Mouse (Mus musculus) spleen, adult 12 weeks (tissue): ENCODE results near the gene Dab1.

Experiments used
- DNase-seq: peaks from one replicate; pipeline ENCODE4 v3.0.0; 2022; ENCODE audit warnings: low spot score

The Dab1 gene

DNA sequence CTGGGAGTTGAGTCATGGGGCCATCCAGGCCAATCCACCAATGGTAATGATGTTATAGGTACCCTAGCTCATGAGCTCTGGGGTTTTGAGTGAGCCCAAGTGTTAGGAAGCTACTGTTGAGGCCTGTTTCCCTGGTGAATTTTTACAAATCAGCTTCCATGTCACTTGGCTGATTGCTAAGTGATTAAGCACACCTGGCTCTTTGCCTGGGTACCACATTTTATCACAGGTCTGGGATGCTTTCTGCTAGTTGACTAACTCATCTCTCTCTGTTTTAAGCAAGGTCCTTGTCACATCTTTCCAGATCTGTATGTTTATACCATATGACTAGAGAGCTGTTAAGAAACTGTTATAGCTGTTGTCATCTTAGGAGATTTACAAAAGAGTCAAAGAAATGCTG, 1051.6 kb downstream of the Dab1 start:
- no peak for DNase-seq

DNA sequence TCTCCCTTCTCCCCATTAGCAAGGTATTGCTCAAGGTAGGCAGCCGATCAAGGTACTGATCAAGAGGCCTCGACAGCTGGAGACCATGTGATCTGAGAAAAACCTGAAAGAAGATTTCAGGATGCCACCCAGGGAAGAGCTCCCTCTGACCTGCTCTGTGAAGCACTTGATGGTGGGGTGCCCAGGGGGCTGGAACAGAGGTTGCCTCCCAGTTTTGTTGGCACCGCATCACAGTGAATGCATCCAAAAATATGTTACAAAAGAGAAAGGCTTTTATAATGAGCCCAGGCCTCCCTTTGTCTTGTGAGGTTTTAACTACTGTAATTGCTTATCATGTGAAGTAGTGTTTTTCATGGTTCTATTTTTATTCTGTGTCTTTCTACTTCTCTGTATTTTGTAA, 1054.2 kb downstream of the Dab1 start:
- DNase-seq = no peak

DNA sequence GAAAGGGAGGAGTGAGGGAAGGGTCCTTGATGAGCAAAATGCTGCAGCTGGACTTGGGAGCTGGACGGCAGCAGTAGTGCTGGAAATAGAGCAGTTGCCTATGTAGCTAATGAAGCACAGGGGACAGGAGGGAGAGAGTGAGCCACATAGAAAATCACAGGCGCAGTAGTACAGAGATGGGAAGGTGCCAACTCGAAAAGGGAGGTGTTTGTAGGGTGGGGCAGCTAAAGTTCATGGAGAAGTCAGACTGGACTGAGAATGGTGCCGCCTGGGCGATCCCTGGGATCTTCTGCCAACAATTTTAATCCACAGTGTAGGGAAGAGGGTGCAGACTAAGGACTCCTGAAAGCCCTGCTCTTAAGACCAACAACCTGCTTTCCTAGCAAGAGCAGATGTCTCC, 1055.5 kb downstream of the Dab1 start:
- no peak for DNase-seq

DNA sequence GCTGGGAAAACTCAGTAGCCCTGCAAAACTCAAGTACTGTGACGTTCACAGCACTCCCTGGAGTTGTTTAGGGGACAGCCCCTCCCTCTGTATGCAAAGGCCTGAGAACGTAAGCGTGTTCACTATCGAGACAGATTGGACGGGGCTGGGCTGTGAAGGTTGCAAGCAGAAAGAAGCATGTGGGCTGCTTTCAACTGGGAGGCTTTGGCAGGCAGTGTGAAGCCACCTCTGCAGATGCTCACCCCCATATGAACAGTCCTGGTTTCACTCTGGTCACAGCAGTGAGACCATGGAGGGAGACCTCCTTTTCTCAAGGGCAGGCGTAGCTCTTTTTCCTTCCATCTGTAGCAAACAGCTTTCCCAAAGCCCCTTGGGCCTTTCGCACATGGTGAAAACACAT, 1059.1 kb downstream of the Dab1 start:
- DNase-seq = no peak

DNA sequence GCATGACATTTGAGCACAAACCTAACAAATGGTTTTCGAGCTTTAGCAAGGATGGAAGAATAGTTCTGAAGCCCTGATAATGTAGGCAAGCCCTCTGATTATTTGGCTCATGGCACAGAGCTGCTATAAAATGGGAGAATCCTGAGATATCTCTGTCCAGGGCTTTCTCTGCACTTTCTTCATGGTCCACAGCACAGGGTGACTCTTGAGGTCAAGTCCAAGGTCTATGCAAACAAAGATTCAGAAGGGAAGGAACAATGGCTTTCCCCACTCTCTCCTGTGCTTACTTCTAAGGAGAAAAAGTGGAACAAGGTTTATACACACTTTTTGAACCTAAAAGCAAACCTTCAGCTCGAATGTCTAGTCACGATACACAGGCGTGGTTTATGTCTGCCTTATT, 1061.3 kb downstream of the Dab1 start:
- DNase-seq = no peak

DNA sequence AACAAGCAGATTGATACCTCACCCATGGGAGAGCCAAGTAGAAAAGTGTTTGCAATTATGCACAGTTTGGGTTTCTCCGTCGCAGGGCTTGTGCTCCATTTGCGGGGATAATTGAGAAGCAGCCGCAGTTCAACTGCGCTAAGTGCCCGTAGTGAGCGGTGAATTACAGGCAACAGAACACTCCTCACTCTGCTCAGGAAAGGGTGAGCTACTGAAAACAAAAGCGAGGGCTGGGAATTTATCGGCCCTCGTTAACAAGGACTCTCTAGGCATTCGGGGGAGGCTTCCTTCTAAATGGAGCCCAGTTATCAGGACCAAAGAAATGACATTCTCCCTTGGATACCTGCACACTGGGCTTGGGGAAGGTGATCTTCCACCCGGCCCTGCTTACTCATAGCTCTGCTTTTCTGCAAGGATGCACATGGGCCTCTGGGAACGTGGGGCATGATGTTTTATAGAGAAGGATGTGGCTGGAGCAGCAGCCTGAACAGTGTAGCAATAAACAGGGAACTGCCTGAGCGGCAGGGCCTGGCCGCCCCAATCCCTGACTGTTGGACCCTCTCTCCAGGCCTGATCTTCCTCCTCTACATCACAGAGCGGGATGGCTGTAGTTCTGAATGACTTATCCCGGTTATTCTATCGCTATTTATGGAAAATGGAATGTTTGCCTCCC, 1067.1 kb downstream of the Dab1 start:
- no peak for DNase-seq

DNA sequence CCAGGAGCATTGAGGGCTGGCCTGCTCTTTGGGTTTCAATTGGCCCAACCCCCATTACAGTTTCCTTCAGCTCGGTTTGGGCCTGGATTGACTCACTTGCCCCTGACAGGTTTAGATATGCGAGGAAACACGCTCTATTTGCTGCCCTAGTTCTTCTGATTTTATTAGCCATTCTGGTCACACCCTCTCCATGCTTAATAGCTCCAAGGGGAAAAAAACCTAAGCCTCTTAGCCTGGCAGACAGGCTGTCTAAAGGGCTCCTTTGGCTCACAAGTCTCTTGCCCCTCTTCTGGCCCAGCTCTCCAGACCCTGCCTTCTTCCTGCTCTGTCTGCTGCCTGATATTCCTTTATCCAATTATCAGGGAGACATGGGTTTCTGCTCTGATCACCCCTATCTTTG, 1069.9 kb downstream of the Dab1 start:
- DNase-seq = no peak

DNA sequence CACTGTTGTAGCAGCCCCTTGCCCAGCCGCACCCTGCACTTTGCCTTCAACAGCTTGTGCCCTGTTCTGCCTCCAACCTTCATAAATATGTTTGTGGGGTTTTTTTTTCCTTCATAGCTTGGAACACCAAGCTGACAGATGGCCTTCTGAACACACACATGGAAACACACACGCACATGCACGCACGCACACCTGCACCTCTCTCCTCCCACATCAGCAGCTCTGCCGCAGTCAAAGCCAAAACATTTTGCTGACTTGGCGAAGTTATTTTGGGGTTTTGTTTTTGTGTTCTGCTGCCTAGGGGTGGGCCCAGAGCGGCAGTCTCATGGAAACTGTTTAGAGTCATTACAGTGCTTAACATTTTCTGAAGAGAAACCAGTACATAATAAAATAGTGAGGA, 1071.9 kb downstream of the Dab1 start:
- DNase-seq = no peak

DNA sequence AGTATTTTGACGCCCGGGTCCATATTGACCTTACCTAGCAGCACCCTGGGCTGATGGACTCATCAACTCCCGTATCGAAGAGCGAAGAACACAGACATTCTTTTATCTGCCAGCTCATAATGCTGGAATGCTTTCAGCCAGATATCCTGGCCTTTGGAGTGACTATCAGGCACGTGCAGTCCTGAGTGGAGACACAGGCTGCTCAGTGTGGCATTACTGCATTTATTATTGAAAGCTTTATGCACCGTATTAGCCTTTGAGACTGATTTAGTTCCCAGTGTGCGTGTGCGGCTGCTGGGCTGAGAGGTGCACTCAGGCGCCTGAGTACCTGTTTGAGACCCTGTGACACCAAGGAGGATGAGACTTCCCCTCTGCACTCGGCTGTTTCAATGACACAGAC, 1075.0 kb downstream of the Dab1 start:
- no peak for DNase-seq

DNA sequence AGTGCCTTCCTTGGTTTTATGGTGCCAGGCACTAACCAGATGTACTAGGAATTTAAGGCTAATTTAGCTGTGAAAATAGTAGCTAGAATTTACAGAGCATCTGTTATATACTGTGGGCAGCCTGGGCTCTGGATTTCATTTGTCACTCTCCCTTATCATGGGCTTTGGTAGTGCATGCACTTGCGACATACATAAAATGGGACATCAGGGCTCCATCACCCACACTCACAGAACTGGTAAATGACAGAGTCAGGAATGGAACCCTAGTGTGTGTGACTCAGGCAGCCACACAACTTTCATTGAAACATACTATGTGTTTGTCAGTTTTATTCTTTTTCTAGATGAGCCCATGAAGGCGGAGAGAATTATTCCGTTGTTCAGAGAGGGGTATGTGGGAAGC, 1077.4 kb downstream of the Dab1 start:
- no peak for DNase-seq

DNA sequence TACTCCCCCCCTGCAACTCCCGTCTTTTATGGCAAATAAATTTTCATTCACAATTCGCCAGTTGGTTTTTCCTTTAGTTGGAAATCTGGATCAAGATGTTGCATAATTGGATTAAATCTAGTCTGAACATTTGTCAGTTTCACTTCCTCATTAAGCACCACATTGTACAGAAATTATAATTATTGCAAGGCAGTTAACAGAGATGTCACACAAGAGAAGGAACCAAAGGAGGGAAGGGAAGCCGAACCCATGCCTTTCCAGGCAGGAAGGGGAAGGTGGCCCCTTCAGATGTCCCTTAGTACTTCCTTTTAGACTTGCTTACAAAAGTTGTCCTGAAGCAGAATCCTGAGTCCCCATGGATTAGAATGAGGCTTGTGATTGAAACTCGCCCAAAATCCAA, 1078.5 kb downstream of the Dab1 start:
- no peak for DNase-seq

DNA sequence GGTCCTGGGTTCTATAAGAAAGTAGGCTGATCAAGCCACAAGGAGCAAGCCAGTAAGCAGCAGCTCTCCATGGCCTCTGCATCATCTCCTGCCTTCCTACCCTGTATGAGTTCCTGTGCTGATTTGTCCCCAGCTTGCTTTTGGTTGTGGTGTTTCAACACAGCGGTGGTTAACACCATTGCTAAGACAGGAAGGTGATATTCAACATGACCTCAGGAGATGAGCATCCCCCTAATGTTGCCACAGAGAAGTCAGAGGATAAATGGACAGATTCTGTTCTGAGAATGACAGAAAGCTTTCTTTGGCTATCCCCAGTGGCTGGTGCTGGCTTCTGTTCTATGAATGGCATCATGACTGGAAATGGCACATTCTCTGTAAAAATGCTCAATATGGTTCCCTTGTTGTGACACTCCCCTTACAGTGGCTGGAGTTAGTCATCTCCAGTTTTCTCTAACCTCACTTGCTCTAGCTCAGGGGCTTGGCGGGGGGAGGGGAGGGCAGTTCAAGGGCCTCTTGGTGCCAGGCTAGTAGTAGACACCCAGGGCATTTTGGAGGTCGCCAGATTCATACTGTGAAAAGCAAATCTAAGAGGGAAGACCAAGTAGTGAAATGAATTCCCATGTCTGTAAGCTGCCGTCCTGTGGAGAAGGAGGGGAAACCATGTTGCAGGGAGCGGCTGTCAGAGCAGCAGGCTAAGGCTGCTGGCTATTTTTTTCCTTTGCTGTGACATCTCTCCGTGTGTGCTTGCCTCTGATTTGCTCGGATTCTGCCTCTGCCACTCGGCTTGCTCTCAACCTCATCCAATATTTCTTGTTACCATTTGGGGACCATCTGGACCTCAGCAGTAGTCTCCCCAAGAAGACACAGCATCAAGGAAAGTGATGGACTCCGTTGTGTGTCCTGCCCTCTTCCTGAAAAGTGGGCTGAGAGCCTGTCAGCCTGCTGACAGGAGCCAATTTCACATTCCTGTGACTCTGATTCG, 1086.8 kb downstream of the Dab1 start:
- DNase-seq = no peak

DNA sequence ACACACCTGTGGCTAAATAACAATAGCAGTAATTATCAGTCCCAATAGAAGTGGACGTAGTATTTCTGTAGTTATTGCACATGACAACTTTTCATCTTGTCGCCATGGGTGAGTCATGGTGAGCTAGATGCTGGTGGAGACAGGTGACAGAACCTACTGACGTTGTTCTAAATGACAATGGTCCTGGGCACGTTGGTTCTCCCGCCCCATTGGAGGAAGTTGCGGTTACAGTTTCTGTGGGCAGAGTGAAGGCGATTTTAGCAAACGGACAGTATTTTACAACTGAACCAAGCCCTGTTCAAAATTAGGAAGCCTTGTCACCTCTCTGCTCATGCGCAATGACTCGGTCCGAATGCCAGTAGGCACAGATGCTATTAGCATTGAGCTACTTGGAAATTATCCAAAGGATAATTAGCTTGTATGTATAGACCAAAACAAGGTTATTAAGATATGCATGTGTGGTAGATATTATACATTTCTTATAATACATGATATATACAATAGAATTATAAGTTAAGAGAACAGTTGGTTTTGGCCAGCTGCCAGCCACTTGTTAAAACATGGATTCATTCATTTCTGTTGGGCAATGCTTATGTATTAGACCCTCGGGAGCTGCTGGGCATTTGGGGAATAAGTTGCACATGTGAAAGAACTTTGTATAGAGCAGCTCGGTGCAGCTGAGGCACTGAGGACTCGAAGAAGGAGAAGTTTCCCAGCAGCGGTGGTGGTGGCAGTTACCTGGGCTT, 1093.4 kb downstream of the Dab1 start:
- no peak for DNase-seq

DNA sequence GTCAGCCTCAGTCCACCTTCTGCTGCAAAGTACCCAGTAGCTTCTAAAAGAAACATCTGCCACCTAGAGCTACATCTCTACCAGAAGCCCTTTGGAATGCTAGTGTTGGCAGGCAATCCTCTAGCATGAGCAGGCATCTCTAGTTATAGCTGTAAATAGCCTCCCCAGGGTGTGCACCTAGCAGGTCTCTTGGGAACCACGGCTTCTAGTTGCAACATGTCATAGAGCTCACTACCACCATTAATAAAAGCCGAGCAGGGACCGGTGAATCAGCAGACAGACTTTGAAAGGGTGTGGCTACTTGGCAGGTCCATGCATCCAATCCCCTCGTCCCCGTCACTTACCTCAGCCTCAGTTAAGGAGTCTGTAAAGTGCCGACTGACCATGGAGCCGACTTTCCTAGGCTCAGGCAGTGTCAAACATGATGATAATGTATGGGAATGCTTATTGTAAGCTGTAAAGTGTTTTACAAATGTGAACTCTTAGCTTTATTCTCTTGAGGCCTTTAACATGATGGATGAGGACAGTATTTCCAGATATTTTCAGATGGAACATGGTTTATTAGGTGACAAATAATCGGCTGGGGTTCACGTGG, 1095.9 kb downstream of the Dab1 start:
- no peak for DNase-seq

DNA sequence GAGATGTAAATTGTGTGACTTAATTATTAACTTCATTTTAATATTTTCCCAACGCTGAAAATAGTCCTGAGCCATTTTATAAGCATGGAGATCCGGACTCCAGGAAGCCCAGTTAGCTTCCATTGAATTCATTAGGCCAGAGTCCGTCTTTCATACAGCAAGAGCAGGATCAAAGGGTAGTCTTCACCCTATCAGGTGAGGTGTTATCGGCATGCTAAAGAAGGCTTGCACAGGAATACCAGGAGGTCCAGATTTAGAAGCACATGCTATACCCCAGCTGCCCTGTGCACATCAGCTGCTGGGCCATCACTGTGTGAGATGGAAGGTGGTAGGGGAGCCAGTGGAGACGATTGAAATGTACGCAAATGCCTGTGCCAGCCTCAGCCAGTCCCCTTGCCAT, 1096.7 kb downstream of the Dab1 start:
- DNase-seq = no peak

DNA sequence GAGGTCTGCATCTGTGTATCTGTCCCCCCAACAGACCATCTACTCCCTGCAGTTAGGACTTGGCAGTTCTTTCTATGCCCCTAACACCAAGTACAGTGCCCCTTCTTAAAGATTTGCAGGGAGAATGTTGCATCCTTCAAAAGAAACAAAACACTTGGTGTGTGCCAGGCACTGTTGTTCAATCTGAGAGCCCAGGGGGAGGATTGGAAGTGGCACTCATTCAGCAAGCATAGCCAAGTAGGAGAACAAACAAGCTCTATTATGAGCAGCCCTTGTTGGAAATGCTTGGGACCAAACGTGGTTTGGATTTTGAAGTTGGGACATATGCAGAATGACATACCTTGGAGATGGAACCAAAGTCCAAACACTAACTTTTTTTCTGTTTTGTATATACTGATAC, 1097.3 kb downstream of the Dab1 start:
- no peak for DNase-seq

DNA sequence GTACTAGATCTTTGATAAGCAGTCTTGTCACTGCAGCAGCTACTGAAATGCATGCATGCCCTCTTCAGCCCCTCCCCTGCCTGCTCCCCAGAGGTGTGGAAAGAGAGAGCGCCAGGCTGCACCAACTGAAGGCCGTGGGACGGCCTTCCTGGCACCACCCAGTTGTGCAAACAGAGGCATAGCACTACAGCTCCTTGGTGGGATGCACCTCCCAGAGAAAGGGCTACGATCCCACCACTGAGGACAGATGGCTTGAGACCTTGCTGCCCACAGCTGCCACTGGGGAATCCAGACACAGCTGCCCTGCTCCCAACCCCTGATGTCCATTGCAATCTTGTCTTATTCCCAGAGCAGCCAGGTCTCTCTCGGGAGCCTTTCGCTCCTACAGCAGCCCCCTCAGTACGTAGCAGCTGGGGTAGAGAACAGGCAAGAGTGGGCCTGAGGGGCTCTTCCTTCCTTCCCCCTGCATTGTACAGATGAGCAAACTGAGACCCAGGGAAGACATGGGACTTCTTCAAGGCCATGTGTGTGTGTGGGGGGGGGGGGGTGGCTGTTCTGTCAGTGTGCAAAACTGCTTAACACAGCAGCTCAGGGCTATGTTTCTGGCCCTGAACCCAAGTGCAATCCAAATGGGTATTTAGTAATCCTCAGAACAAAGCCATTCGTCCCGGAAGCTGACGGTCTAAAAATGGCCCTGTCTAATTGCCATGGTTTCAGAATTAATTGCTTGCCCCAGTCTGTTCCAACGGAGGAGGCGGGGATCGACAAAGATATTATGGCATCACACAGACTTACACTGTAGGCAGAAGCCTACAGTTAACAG, 1100.0 kb downstream of the Dab1 start:
- no peak for DNase-seq

DNA sequence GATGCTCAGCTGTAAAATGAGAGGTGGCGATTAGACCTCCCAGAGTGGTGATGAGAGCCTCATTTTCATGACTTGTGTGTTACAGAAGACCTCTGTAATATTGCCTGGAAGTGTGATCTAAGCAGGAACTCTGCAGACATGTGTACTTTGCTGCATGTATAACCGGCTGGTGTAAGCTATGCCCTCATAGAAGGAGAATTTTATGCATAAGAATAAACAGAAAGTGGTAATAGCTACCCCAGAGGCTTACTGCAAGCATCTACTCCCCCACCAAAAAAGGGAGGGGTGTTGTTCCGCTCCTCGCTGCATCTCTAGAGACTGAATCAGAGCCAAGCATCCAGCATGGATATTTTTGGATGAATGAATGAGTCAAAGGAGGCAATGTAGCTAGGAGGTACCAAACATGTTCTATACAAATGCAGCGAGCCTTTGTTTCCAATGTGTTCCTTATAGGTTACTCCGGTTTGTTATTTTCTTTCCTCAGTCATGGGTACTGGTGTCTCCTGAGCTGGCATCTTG, 1104.4 kb downstream of the Dab1 start:
- no peak for DNase-seq

DNA sequence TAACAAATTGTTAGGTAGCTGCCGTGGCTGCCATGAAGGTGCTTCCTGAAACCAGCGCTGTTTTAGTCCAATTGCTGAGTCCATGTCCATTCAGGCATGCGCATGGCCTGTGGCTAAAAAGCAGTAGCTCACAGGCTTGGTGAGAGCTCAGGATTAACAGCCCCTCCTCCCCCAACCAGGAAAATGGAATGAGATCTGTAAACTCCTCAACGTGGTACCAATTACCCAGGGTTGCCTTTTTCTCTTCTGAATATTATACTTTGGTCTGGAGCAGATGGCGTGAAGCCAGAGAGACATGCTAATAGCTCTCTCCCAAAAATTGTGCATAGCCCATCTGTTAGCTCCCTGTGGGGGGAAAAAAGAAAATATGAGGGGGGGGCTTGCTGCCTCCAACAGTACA, 1105.1 kb downstream of the Dab1 start:
- DNase-seq = no peak

DNA sequence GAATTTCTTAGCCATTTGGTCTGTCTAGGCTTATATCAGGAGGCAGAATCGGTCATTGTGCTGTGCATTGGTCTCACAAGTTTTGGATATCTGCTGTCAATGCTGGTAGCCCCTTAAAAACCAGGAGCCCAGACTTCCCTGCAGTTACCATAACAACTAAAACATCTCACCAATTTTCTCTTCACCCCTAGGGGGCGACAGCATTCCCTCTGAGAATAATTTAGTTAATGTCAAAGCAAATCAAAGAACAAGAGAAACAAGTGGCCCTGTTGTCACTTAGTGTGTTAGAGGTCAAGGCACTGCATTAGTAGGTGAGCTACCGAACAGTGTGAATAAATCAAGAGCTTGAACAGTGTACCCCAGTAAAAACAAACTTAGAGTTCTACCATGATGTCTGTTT, 1106.5 kb downstream of the Dab1 start:
- DNase-seq = no peak

DNA sequence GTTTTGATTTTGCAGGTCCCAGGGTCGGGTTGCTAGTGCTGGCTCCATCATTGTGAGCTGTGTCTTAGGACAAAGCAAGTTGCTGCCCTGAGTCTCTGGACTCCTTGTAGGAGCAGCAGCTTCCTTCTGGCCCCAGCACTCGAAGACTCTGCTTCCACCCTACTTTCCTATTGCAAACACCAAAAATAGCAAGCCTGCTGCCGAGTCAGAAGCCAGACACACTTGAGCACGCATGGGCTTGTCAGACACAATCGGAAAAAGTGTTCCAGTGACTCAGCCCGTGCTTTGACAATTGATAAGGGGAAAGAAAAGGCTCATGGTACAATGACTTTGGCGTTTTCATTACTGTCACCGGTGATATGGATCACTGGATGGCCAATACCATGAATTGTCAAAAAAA, 1110.0 kb downstream of the Dab1 start:
- DNase-seq = no peak
